Mouse (Mus musculus) liver, embryonic 14.5 days (tissue): Measurements from ENCODE around the gene Pxylp1. TPM values are rescaled to one million over a fixed set of nuclear protein-coding genes. Genes with fewer than 3 reads are reported as not detected.

Source experiments
- ATAC-seq: fragments of 200-750 bp; cut with Nextera tagmentation; 2 replicates; pipeline ENCODE4 v1.8.0; 2017; ENCODE audit warnings: moderate number of reproducible peaks, mild to moderate bottlenecking, moderate library complexity; ENCODE audit not compliant: insufficient read depth
- DNase-seq, 3 experiments: peaks; one replicate each; pipeline ENCODE4 v3.0.0-alpha.2; 2012 to 2013; ENCODE audit warnings: low read depth in 3 of 3, low spot score in 3 of 3
- H3K27ac ChIP-seq: fragments of 300-500 bp; sonication (generic); 2 replicates; pipeline ENCODE4 v1.5.1; 2014; ENCODE audit warnings: moderate library complexity, mild to moderate bottlenecking, control low read depth, inconsistent platforms
- H3K27me3 ChIP-seq: fragments of 300-500 bp; sonication (generic); 2 replicates; pipeline ENCODE4 v1.6.1; 2014; ENCODE audit warnings: mild to moderate bottlenecking, low read length, moderate library complexity; ENCODE audit not compliant: control insufficient read depth, insufficient read depth
- H3K36me3 ChIP-seq: fragments of 300-500 bp; sonication (generic); replicated peaks from 2 replicates; pipeline ENCODE4 v1.6.1; 2014; ENCODE audit warnings: low read depth; ENCODE audit not compliant: control insufficient read depth, insufficient read depth
- H3K4me1 ChIP-seq, 2 experiments: fragments of 200-500 bp in 1 of 2; fragments of 300-500 bp in 1 of 2; sonication (generic) in 1 of 2; replicated peaks; 2 replicates each; pipeline ENCODE4 v1.6.1; 2012 to 2014; ENCODE audit warnings: antibody characterized with exemption in 1 of 2, inconsistent platforms in 1 of 2, low read length in 1 of 2; ENCODE audit not compliant: control insufficient read depth in 2 of 2, insufficient read depth in 2 of 2
- H3K4me2 ChIP-seq: fragments of 300-500 bp; sonication (generic); 2 replicates; pipeline ENCODE4 v1.6.1; 2014; ENCODE audit warnings: low read depth, mild to moderate bottlenecking, control low read depth, moderate library complexity
- H3K4me3 ChIP-seq, 2 experiments: fragments of 200-500 bp in 1 of 2; fragments of 300-500 bp in 1 of 2; sonication (generic) in 1 of 2; 2 replicates each; pipeline ENCODE4 v1.5.1; 2012 to 2014; ENCODE audit warnings: low read depth in 2 of 2, low read length in 2 of 2, mild to moderate bottlenecking in 2 of 2, control low read depth in 1 of 2, inconsistent platforms in 1 of 2, moderate library complexity in 1 of 2; ENCODE audit not compliant: insufficient read depth in 1 of 2
- H3K9ac ChIP-seq: fragments of 300-500 bp; sonication (generic); replicated peaks from 2 replicates; pipeline ENCODE4 v1.6.1; 2014; ENCODE audit warnings: mild to moderate bottlenecking, control low read depth, moderate library complexity
- H3K9me3 ChIP-seq: fragments of 300-500 bp; sonication (generic); 2 replicates; pipeline ENCODE4 v1.6.1; 2016; ENCODE audit warnings: low read length, mixed read lengths; ENCODE audit not compliant: control insufficient read depth
- CTCF ChIP-seq: IDR thresholded peaks from 2 replicates; pipeline ENCODE4 v1.5.1; 2016; ENCODE audit warnings: antibody characterized with exemption, low read depth, control low read depth
- EP300 ChIP-seq: IDR thresholded peaks from 2 replicates; pipeline ENCODE4 v1.6.1; 2016; ENCODE audit warnings: antibody characterized with exemption, low read depth
- WGBS: fragments of 180-500 bp; shearing (Covaris S2); extraction: QIAGEN DNeasy Blood & Tissue Kit; methylation state at CpG from one replicate; pipeline ENCODE4 v1.1.7; 2014; ENCODE audit not compliant: insufficient replicate concordance; 5-methylcytosine and 5-hydroxymethylcytosine counted together
- polyA plus RNA-seq, 2 experiments: library from polyadenylated mRNA; depleted of rRNA in 1 of 2; stranded (reverse) in 1 of 2; unstranded in 1 of 2; fragments of >200 nt; fragmentation: Nextera tagmentation in 1 of 2; extraction: Ambion mirVana in 1 of 2; gene quantifications; 2 replicates each; pipeline versions ENCODE4 v1.2.1 to v1.2.3; 2012 to 2014

The Pxylp1 gene
- polyA plus RNA-seq, 2 experiments = 1.3 to 3.5 TPM

- no peak for TF ChIP-seq CTCF
- no peak for TF ChIP-seq EP300
- H3K36me3 ChIP-seq = no peaks in the 10 kb centered on the region
- no peaks in the 10 kb centered on the region for H3K9me3 ChIP-seq
- DNase-seq = no peak
- WGBS = 8% methylated on average over 3 of the region's 3 CpGs
- no peaks in the 10 kb centered on the region for H3K27me3 ChIP-seq
- H3K27ac ChIP-seq = no peak overlapping the region
- no peak overlapping the region for H3K9ac ChIP-seq
- no peak overlapping the region for H3K4me2 ChIP-seq
- no peak overlapping the region for H3K4me3 ChIP-seq
- no peak for ATAC-seq
- H3K4me1 ChIP-seq = peaks cover 0 to 11% of the 10 kb centered on the region in 2 experiments; a peak in 2 of 4 replicates
Measured at GRCm38 (mm10) chr9:96785187-96785586, 107.3 kb downstream of the Pxylp1 start.

- 53% methylated on average over 9 of the region's 9 CpGs for WGBS
- Histone ChIP-seq H3K4me1 (peaks cover 0 to 11% of the 10 kb centered on the region in 2 experiments; a peak in 2 of 4 replicates), H3K36me3 (no peaks in the 10 kb centered on the region), H3K27ac (no peak overlapping the region), H3K27me3 (no peaks in the 10 kb centered on the region), H3K9ac (no peak overlapping the region), H3K4me3 (no peak overlapping the region), H3K9me3 (no peaks in the 10 kb centered on the region), H3K4me2 (no peak overlapping the region)
- ATAC-seq (no peak), DNase-seq (no peak)
- TF ChIP-seq EP300 = no peak
- TF ChIP-seq CTCF = no peak
Measured at GRCm38 (mm10) chr9:96783667-96784066, 108.8 kb downstream of the Pxylp1 start.

GRCm38 (mm10) chr9:96783258-96783657 lies 109.2 kb downstream of the Pxylp1 start:
- no peak for TF ChIP-seq CTCF
- TF ChIP-seq EP300 = no peak
- no peak overlapping the region for H3K4me3 ChIP-seq
- peaks cover 0 to 11% of the 10 kb centered on the region in 2 experiments; a peak in 2 of 4 replicates for H3K4me1 ChIP-seq
- H3K9ac ChIP-seq = no peak overlapping the region
- no peak overlapping the region for H3K4me2 ChIP-seq
- no peaks in the 10 kb centered on the region for H3K27me3 ChIP-seq
- DNase-seq (no peak), ATAC-seq (no peak)
- H3K36me3 ChIP-seq = no peaks in the 10 kb centered on the region
- 60% methylated on average over 5 of the region's 5 CpGs for WGBS
- no peaks in the 10 kb centered on the region for H3K9me3 ChIP-seq
- H3K27ac ChIP-seq = no peak overlapping the region

GRCm38 (mm10) chr9:96782062-96782461 lies 110.4 kb downstream of the Pxylp1 start:
- H3K27me3 ChIP-seq = no peaks in the 10 kb centered on the region
- no peaks in the 10 kb centered on the region for H3K9me3 ChIP-seq
- DNase-seq = no peak
- no peak overlapping the region for H3K4me3 ChIP-seq
- 62% methylated on average over 8 of the region's 8 CpGs for WGBS
- no peak overlapping the region for H3K4me2 ChIP-seq
- ATAC-seq = no peak
- H3K4me1 ChIP-seq = peaks cover 0 to 7% of the 10 kb centered on the region in 2 experiments; a peak in 2 of 4 replicates
- no peak overlapping the region for H3K27ac ChIP-seq
- H3K9ac ChIP-seq = no peak overlapping the region
- H3K36me3 ChIP-seq = no peaks in the 10 kb centered on the region
- TF ChIP-seq CTCF (no peak), EP300 (no peak)

Other genes with a start within 250 kb of the Pxylp1 start
- gene Zbtb38, start 139.8 kb downstream of the Pxylp1 start, polyA plus RNA-seq (2012; rRNA removed) = 0.65 and 0.68 TPM in 2 replicates
- 4.5 and 5.4 TPM in 2 replicates for gene Zbtb38, start 139.8 kb downstream of the Pxylp1 start, polyA plus RNA-seq (2014; fragmentation: Nextera tagmentation; extraction: Ambion mirVana)
- 0.31 TPM in 2 replicates for gene Spsb4, start 126.2 kb upstream of the Pxylp1 start, polyA plus RNA-seq (2012; rRNA removed)
- 0.37 and 0.42 TPM in 2 replicates for gene Spsb4, start 126.2 kb upstream of the Pxylp1 start, polyA plus RNA-seq (2014; fragmentation: Nextera tagmentation; extraction: Ambion mirVana)
- 6.4 and 6.6 TPM in 2 replicates for gene Slc25a36, start 218.5 kb upstream of the Pxylp1 start, polyA plus RNA-seq (2012; rRNA removed)
- 6.7 and 8.1 TPM in 2 replicates for gene Slc25a36, start 218.5 kb upstream of the Pxylp1 start, polyA plus RNA-seq (2014; fragmentation: Nextera tagmentation; extraction: Ambion mirVana)